Mouse (Mus musculus) thymus, adult 18-20 months (tissue): ENCODE results near the gene Hoxa7.

Source experiments
- DNase-seq, 2 experiments: peaks; one replicate each; pipeline ENCODE4 v3.0.0; 2022; ENCODE audit warnings: mixed read lengths in 2 of 2

Gene Hoxa7

GRCm38 (mm10) chr6:52208868-52209684 lies 12.6 kb downstream of the Hoxa7 start:
- DNase-seq, result no peak

- DNase-seq, result no peak
Measured at GRCm38 (mm10) chr6:52208072-52208867, 13.4 kb downstream of the Hoxa7 start, which contains the start of gene Hoxa6. Hoxa6 (minus strand) TSS chr6:52208722.

- no peak for DNase-seq
Measured at GRCm38 (mm10) chr6:52207684-52207976, 14.0 kb downstream of the Hoxa7 start.

- DNase-seq, result no peak
Measured at GRCm38 (mm10) chr6:52206882-52207683, 14.6 kb downstream of the Hoxa7 start.

- no peak for DNase-seq
Measured at GRCm38 (mm10) chr6:52205638-52206621, 15.7 kb downstream of the Hoxa7 start.

GRCm38 (mm10) chr6:52205221-52205620 lies 16.4 kb downstream of the Hoxa7 start:
- DNase-seq, result no peak

GRCm38 (mm10) chr6:52204050-52204752 lies 17.5 kb downstream of the Hoxa7 start, which contains the start of gene Hoxa5:
Hoxa5 (minus strand) TSS chr6:52204587.
- no peak for DNase-seq

- DNase-seq, result no peak
Measured at GRCm38 (mm10) chr6:52203371-52204049, 18.1 kb downstream of the Hoxa7 start.

- no peak for DNase-seq
Measured at GRCm38 (mm10) chr6:52203121-52203370, 18.6 kb downstream of the Hoxa7 start.

GRCm38 (mm10) chr6:52202362-52203120 lies 19.1 kb downstream of the Hoxa7 start:
- no peak for DNase-seq

- DNase-seq, result no peak
Measured at GRCm38 (mm10) chr6:52201269-52201668, 20.4 kb downstream of the Hoxa7 start.

GRCm38 (mm10) chr6:52200751-52201250 lies 20.9 kb downstream of the Hoxa7 start:
- no peak for DNase-seq

GRCm38 (mm10) chr6:52200073-52200750 lies 21.4 kb downstream of the Hoxa7 start:
- DNase-seq, result no peak

- no peak for DNase-seq
Measured at GRCm38 (mm10) chr6:52197271-52197670, 24.4 kb downstream of the Hoxa7 start.

GRCm38 (mm10) chr6:52196811-52197210 lies 24.8 kb downstream of the Hoxa7 start:
- no peak for DNase-seq

GRCm38 (mm10) chr6:52194690-52195089 lies 27.0 kb downstream of the Hoxa7 start:
- no peak for DNase-seq

GRCm38 (mm10) chr6:52191860-52192550 lies 29.6 kb downstream of the Hoxa7 start:
- peak; percentile 63 to 69 for DNase-seq
